Comparison of ENCODE assay signal across 16 mouse cellular contexts in the genomic region with DNA sequence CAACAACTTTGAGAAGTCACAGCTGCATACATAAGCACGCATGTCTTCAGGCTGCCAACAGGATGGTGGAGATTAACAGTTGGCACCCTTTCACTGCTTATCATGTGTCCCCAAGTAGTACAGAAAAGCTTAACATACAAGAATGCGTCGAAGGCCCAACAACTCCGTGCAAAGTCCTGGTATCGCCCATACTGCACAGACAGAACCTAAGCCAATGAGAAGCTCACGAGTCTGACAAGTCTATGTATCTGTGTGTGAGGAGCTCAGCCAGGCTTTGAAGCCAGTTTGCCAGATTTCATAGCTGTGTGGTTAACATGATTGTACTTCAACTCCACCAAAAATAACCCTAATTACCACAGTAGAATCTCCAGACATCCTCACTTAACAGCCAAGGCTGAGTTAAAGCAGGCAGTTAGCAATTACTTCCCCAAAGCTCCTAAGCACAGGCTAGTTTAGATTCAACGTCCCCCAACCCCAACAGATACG.
DNase-seq lines count a peak whose midpoint lies in the region; ATAC-seq lines count a peak whose summit lies in the region.
"Had no signal": no experiment of that assay in that cellular context is flagged by ENCODE, and none has a peak within 500 bp of the region (broad histone marks: within the 10 kb centered on the region; RNA-seq: fewer than 3 reads in every experiment).

No protein-coding gene starts in this region.

- no peak overlapping the region for H3K4me2 ChIP-seq in heart, embryonic 11.5 days
- no peak overlapping the region for H3K4me2 ChIP-seq in forebrain, embryonic 15.5 days (replicated peaks)
- H3K4me2 ChIP-seq: embryonic facial prominence, embryonic 12.5 days; hindbrain, embryonic 15.5 days; limb, embryonic 13.5 days; liver, embryonic 15.5 days had no signal

- DNase-seq in heart, adult 11 months, result peak; percentile 85
- peak; percentile 21 for DNase-seq in right cerebral cortex, postnatal 25 days
- DNase-seq in right cerebral cortex, postnatal 4 days, result no peak
- no peak for DNase-seq in embryo, embryonic 10.5 days (ENCODE audit: low spot score)
- DNase-seq: lung, postnatal 10 days; thymus, postnatal 25 days had no signal

- no peaks in the 10 kb centered on the region for H3K9me3 ChIP-seq in heart, embryonic 11.5 days (replicated peaks; ENCODE audit: control insufficient read depth, low read length)
- H3K9me3 ChIP-seq in forebrain, embryonic 15.5 days, result no peaks in the 10 kb centered on the region
- H3K9me3 ChIP-seq: embryonic facial prominence, embryonic 12.5 days; hindbrain, embryonic 15.5 days; limb, embryonic 13.5 days; liver, embryonic 15.5 days; midbrain, embryonic 10.5 days had no signal

- H3K9ac ChIP-seq in heart, embryonic 11.5 days (ENCODE audit: low read depth, low read length), result no peak overlapping the region
- H3K9ac ChIP-seq in forebrain, embryonic 15.5 days (replicated peaks), result no peak overlapping the region
- H3K9ac ChIP-seq: embryonic facial prominence, embryonic 12.5 days; hindbrain, embryonic 15.5 days; limb, embryonic 13.5 days; liver, embryonic 15.5 days had no signal

- no peak for ATAC-seq in heart, embryonic 11.5 days (replicated peaks; ENCODE audit: insufficient number of reproducible peaks, low FRiP score, low TSS enrichment)
- ATAC-seq in forebrain, embryonic 15.5 days (replicated peaks), result peak; percentile 51; the same call in 1 of the 2 replicates
- no peak for ATAC-seq in megakaryocyte, adult 5-6 weeks (ENCODE audit: poor library complexity, severe bottlenecking)
- ATAC-seq: intestine, embryonic 16.5 days had no signal

- no peaks in the 10 kb centered on the region for H3K36me3 ChIP-seq in heart, embryonic 11.5 days (ENCODE audit: control insufficient read depth, insufficient read depth, low read length)
- H3K36me3 ChIP-seq in forebrain, embryonic 15.5 days, result no peaks in the 10 kb centered on the region
- H3K36me3 ChIP-seq: embryonic facial prominence, embryonic 12.5 days; G1E; hindbrain, embryonic 15.5 days; limb, embryonic 13.5 days; liver, embryonic 15.5 days had no signal

- H3K27ac ChIP-seq in heart, embryonic 11.5 days (ENCODE audit: low read depth, low read length), result no peak overlapping the region
- H3K27ac ChIP-seq in forebrain, embryonic 15.5 days (replicated peaks), result peak overlapping the region; percentile 60
- H3K27ac ChIP-seq: embryonic facial prominence, embryonic 12.5 days; hindbrain, embryonic 15.5 days; limb, embryonic 13.5 days; liver, embryonic 15.5 days; midbrain, embryonic 10.5 days had no signal

- peaks cover 7% of the 10 kb centered on the region for H3K4me1 ChIP-seq in heart, embryonic 11.5 days (ENCODE audit: control insufficient read depth, insufficient read depth, low read length)
- peaks cover 43% of the 10 kb centered on the region for H3K4me1 ChIP-seq in forebrain, embryonic 15.5 days
- H3K4me1 ChIP-seq: liver, embryonic 15.5 days; midbrain, embryonic 10.5 days had no signal

- no peaks in the 10 kb centered on the region for H3K27me3 ChIP-seq in heart, embryonic 11.5 days (ENCODE audit: control insufficient read depth, insufficient read depth, low read length)
- H3K27me3 ChIP-seq in forebrain, embryonic 15.5 days, result no peaks in the 10 kb centered on the region
- H3K27me3 ChIP-seq: embryonic facial prominence, embryonic 12.5 days; hindbrain, embryonic 15.5 days; limb, embryonic 13.5 days; liver, embryonic 15.5 days had no signal

- H3K4me3 ChIP-seq in heart, embryonic 11.5 days (ENCODE audit: low read depth, low read length), result no peak overlapping the region
- H3K4me3 ChIP-seq in forebrain, embryonic 15.5 days, result no peak overlapping the region
- H3K4me3 ChIP-seq: embryonic facial prominence, embryonic 12.5 days; hindbrain, embryonic 15.5 days; limb, embryonic 13.5 days; liver, embryonic 15.5 days; midbrain, embryonic 10.5 days had no signal

- 67% methylated on average over 8 of the region's 8 CpGs for WGBS in heart, embryonic 11.5 days (ENCODE audit: insufficient replicate concordance)
- 69% methylated on average over 8 of the region's 8 CpGs for WGBS in forebrain, embryonic 15.5 days

Comparison
In these comparisons a context has a peak if more than half of its experiments do, and no peak if none do; other contexts are left out.
1. DNase-seq: peak in heart, adult 11 months (single experiment) and right cerebral cortex, postnatal 25 days (single experiment); none in right cerebral cortex, postnatal 4 days (single experiment) and embryo, embryonic 10.5 days (single experiment).